ENCODE assay signal across 17 mouse cellular contexts in genomic region chr1:57440771-57441170, GRCm38 (mm10). TPM values are rescaled to one million over a fixed set of nuclear protein-coding genes. Genes with fewer than 3 reads are reported as not detected.
A peak's percentile ranks its signal among the peaks of the same experiment; 100 is the strongest.
DNase-seq lines count a peak whose midpoint lies in the region; ATAC-seq lines count a peak whose summit lies in the region.
"Had no signal": no experiment of that assay in that cellular context is flagged by ENCODE, and none has a peak within 500 bp of the region (broad histone marks: within the 10 kb centered on the region; RNA-seq: fewer than 3 reads in every experiment).

No protein-coding gene starts in this region.

- ATAC-seq in lung, embryonic 16.5 days (ENCODE audit: low read depth), result peak; percentile 56; the same call in 1 of the 2 replicates
- no peak for ATAC-seq in embryonic facial prominence, embryonic 15.5 days (ENCODE audit: insufficient number of reproducible peaks, low FRiP score, low TSS enrichment, low read depth)
- no peak for ATAC-seq in activated CD4-positive, CD25-positive, alpha-beta regulatory T cell, adult 4 months
- ATAC-seq: liver, postnatal 0 days; midbrain, embryonic 15.5 days had no signal

- no peaks in the 10 kb centered on the region for H3K9me3 ChIP-seq in lung, embryonic 16.5 days (ENCODE audit: control insufficient read depth, low read length)
- H3K9me3 ChIP-seq in embryonic facial prominence, embryonic 15.5 days (replicated peaks), result no peaks in the 10 kb centered on the region
- H3K9me3 ChIP-seq in limb, embryonic 10.5 days (replicated peaks), result no peaks in the 10 kb centered on the region
- H3K9me3 ChIP-seq: forebrain, embryonic 12.5 days; heart, embryonic 15.5 days; hindbrain, embryonic 15.5 days; midbrain, embryonic 15.5 days had no signal

- H3K4me1 ChIP-seq in lung, embryonic 16.5 days (replicated peaks; ENCODE audit: control insufficient read depth, insufficient read depth, low read length), result peaks cover 4% of the 10 kb centered on the region
- H3K4me1 ChIP-seq in embryonic facial prominence, embryonic 15.5 days, result peaks cover 46% of the 10 kb centered on the region
- peaks cover 29% of the 10 kb centered on the region for H3K4me1 ChIP-seq in limb, embryonic 10.5 days

- no peak overlapping the region for H3K4me2 ChIP-seq in lung, embryonic 16.5 days (ENCODE audit: low read depth, low read length)
- no peak overlapping the region for H3K4me2 ChIP-seq in embryonic facial prominence, embryonic 15.5 days (replicated peaks)
- H3K4me2 ChIP-seq: forebrain, embryonic 12.5 days; heart, embryonic 15.5 days; hindbrain, embryonic 15.5 days; midbrain, embryonic 15.5 days had no signal

- H3K9ac ChIP-seq in lung, embryonic 16.5 days (ENCODE audit: low read length), result no peak overlapping the region
- no peak overlapping the region for H3K9ac ChIP-seq in embryonic facial prominence, embryonic 15.5 days
- H3K9ac ChIP-seq: forebrain, embryonic 12.5 days; heart, embryonic 15.5 days; hindbrain, embryonic 15.5 days; liver, postnatal 0 days; midbrain, embryonic 15.5 days had no signal

- 38% methylated on average over 4 of the region's 4 CpGs for WGBS in lung, embryonic 16.5 days
- WGBS in embryonic facial prominence, embryonic 15.5 days, result 17% methylated on average over 4 of the region's 4 CpGs
- WGBS in limb, embryonic 10.5 days, result 37% methylated on average over 4 of the region's 4 CpGs

- H3K36me3 ChIP-seq in lung, embryonic 16.5 days (ENCODE audit: control insufficient read depth, insufficient read depth, low read length), result no peaks in the 10 kb centered on the region
- H3K36me3 ChIP-seq in embryonic facial prominence, embryonic 15.5 days, result no peaks in the 10 kb centered on the region
- H3K36me3 ChIP-seq in limb, embryonic 10.5 days, result no peaks in the 10 kb centered on the region
- H3K36me3 ChIP-seq: forebrain, embryonic 12.5 days; heart, embryonic 15.5 days; hindbrain, embryonic 15.5 days; midbrain, embryonic 15.5 days had no signal

- no peak overlapping the region for H3K27ac ChIP-seq in lung, embryonic 16.5 days (ENCODE audit: low read length)
- peak overlapping the region; percentile 8; the same call in 1 of the 2 replicates for H3K27ac ChIP-seq in embryonic facial prominence, embryonic 15.5 days (replicated peaks)
- peak overlapping the region; percentile 54; the same call in 1 of the 2 replicates for H3K27ac ChIP-seq in limb, embryonic 10.5 days
- H3K27ac ChIP-seq: forebrain, embryonic 12.5 days; heart, embryonic 15.5 days; hindbrain, embryonic 15.5 days; midbrain, embryonic 15.5 days had no signal

- H3K27me3 ChIP-seq in lung, embryonic 16.5 days (ENCODE audit: control insufficient read depth, insufficient read depth, low read depth, low read length), result no peaks in the 10 kb centered on the region
- no peaks in the 10 kb centered on the region for H3K27me3 ChIP-seq in embryonic facial prominence, embryonic 15.5 days
- no peaks in the 10 kb centered on the region for H3K27me3 ChIP-seq in limb, embryonic 10.5 days (ENCODE audit: low read depth, poor library complexity, severe bottlenecking)
- H3K27me3 ChIP-seq: forebrain, embryonic 12.5 days; heart, embryonic 15.5 days; hindbrain, embryonic 15.5 days; midbrain, embryonic 15.5 days had no signal

- no peak for DNase-seq in lung, adult 18-20 months
- peak; percentile 40 for DNase-seq in limb, embryonic 10.5 days (ENCODE audit: low spot score)
- DNase-seq in right cerebral cortex, adult 2 months (ENCODE audit: low spot score in 2 of 2), result no peak
- no peak for DNase-seq in adrenal gland, postnatal 4 days (ENCODE audit: low spot score in 2 of 2)
- DNase-seq: cerebellum, postnatal 14 days; kidney, adult 8-10 months; layer of hippocampus, postnatal 36 days; left cerebral cortex, postnatal 4 days; liver, postnatal 0 days; right cerebral cortex, adult 18-20 months had no signal

- no peak overlapping the region for H3K4me3 ChIP-seq in lung, embryonic 16.5 days (ENCODE audit: low read length)
- no peak overlapping the region for H3K4me3 ChIP-seq in embryonic facial prominence, embryonic 15.5 days (replicated peaks)
- no peak overlapping the region for H3K4me3 ChIP-seq in limb, embryonic 10.5 days
- H3K4me3 ChIP-seq: forebrain, embryonic 12.5 days; heart, embryonic 15.5 days; hindbrain, embryonic 15.5 days; midbrain, embryonic 15.5 days had no signal

RNA-seq across cellular contexts. Expression of gene Tyw5, which starts 33.9 kb away (rescaled TPM):
- 34.0 and 35.0 TPM in 2 replicates for polyA plus RNA-seq in lung, embryonic 16.5 days (2015; fragmentation: Nextera tagmentation; extraction: Ambion mirVana)
- 24.4 and 31.1 TPM in 2 replicates for polyA plus RNA-seq in embryonic facial prominence, embryonic 15.5 days (2015; fragmentation: Nextera tagmentation; extraction: Ambion mirVana)
- polyA plus RNA-seq in limb, embryonic 10.5 days (2016; fragmentation: Nextera tagmentation; extraction: Ambion mirVana), result 32.3 and 35.9 TPM in 2 replicates
- 10 to 100 TPM; 19.6 to 25.5 TPM for total RNA-seq in adrenal gland, postnatal 4 days (2021)
- polyA plus RNA-seq in activated CD4-positive, CD25-positive, alpha-beta regulatory T cell, adult 4 months (2017; shearing (Covaris generic)), result 10 to 100 TPM; 17.0 to 23.4 TPM

RNA-seq across cellular contexts. Expression of gene Maip1, which starts 34.6 kb away (rescaled TPM):
- 18.5 and 18.6 TPM in 2 replicates for polyA plus RNA-seq in lung, embryonic 16.5 days (2015; fragmentation: Nextera tagmentation; extraction: Ambion mirVana)
- 15.3 and 16.2 TPM in 2 replicates for polyA plus RNA-seq in embryonic facial prominence, embryonic 15.5 days (2015; fragmentation: Nextera tagmentation; extraction: Ambion mirVana)
- 20.5 and 20.6 TPM in 2 replicates for polyA plus RNA-seq in limb, embryonic 10.5 days (2016; fragmentation: Nextera tagmentation; extraction: Ambion mirVana)
- 10 to 100 TPM; 17.5 to 18.0 TPM for total RNA-seq in adrenal gland, postnatal 4 days (2021)
- 10 to 100 TPM in 1 of 2 experiments, 1 to 10 TPM in 1; 9.5 to 10.4 TPM for polyA plus RNA-seq in activated CD4-positive, CD25-positive, alpha-beta regulatory T cell, adult 4 months (2017; shearing (Covaris generic))
